Mouse (Mus musculus): Measurements from ENCODE around the gene Olfr859. TPM values are rescaled to one million over a fixed set of nuclear protein-coding genes. Genes with fewer than 3 reads are reported as not detected.
"Not testable (repeated sequence)": the region's sequence is repeated elsewhere in the genome, so short reads cannot be mapped to it uniquely, and the experiment has no call there.

The Olfr859 gene
- not detected in 2 replicates for polyA plus RNA-seq (2015; fragmentation: Nextera tagmentation; extraction: Ambion mirVana)

GRCm38 (mm10) chr9:19804606-19805005, at the start of gene Olfr859:
Gene Olfr859, plus strand, starts transcription at chr9:19804906.
- not testable (repeated sequence) for H3K9ac ChIP-seq (ENCODE audit: low read depth, low read length); H3K4me1 ChIP-seq (replicated peaks; ENCODE audit: insufficient read depth, low read length); DNase-seq (ENCODE audit: low spot score); H3K4me2 ChIP-seq (ENCODE audit: low read length); ATAC-seq (replicated peaks; ENCODE audit: low FRiP score, low read depth); H3K36me3 ChIP-seq (ENCODE audit: insufficient read depth, low read length); H3K27me3 ChIP-seq (ENCODE audit: insufficient read depth, low read length); H3K4me3 ChIP-seq (replicated peaks; ENCODE audit: low read depth, low read length); H3K9me3 ChIP-seq (replicated peaks; ENCODE audit: low read length); H3K27ac ChIP-seq
- WGBS, result 67% methylated on average over 1 of the region's 1 CpGs

- no peak for DNase-seq (ENCODE audit: low spot score)
- Histone ChIP-seq H3K36me3 (ENCODE audit: insufficient read depth, low read length) (no peaks in the 10 kb centered on the region), H3K27ac (no peak overlapping the region), H3K4me2 (ENCODE audit: low read length) (no peak overlapping the region), H3K4me1 (replicated peaks; ENCODE audit: insufficient read depth, low read length) (no peaks in the 10 kb centered on the region), H3K27me3 (ENCODE audit: insufficient read depth, low read length) (no peaks in the 10 kb centered on the region), H3K9ac (ENCODE audit: low read depth, low read length) (no peak overlapping the region), H3K4me3 (replicated peaks; ENCODE audit: low read depth, low read length) (no peak overlapping the region), H3K9me3 (replicated peaks; ENCODE audit: low read length) (no peaks in the 10 kb centered on the region)
- WGBS, result 85% methylated on average over 14 of the region's 14 CpGs
- no peak for TF ChIP-seq CTCF (IDR thresholded peaks at IDR 0.05; ENCODE audit: low read depth)
- ATAC-seq (replicated peaks; ENCODE audit: low FRiP score, low read depth), result no peak
Observed at GRCm38 (mm10) chr9:19769136-19769535, 35.6 kb upstream of the Olfr859 start.

DNA sequence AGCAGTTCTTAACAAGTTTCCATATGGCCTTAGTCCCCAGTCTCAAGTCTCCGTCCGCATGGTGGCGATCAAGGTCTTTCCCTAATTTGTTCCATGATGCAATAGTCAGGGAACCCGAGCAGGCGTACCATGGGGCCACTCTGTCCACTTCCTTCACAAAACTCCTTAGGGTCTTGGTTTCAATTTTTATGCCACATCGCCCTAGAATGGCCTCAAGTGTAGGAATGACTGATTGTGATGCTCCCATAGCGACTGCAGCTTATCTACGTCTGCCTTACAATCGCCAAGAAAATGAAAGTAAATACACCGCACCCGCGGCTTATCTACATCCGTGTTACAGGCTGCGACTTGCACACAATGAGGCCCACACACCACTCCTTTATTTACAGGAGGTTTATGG, 35.0 kb upstream of the Olfr859 start:
- Histone ChIP-seq H3K27ac (no peak overlapping the region), H3K4me3 (replicated peaks; ENCODE audit: low read depth, low read length) (no peak overlapping the region), H3K9me3 (replicated peaks; ENCODE audit: low read length) (no peaks in the 10 kb centered on the region), H3K27me3 (ENCODE audit: insufficient read depth, low read length) (no peaks in the 10 kb centered on the region), H3K9ac (ENCODE audit: low read depth, low read length) (no peak overlapping the region), H3K4me2 (ENCODE audit: low read length) (no peak overlapping the region), H3K36me3 (ENCODE audit: insufficient read depth, low read length) (no peaks in the 10 kb centered on the region), H3K4me1 (replicated peaks; ENCODE audit: insufficient read depth, low read length) (no peaks in the 10 kb centered on the region)
- no peak for DNase-seq (ENCODE audit: low spot score)
- ATAC-seq (replicated peaks; ENCODE audit: low FRiP score, low read depth), result no peak
- TF ChIP-seq CTCF (IDR thresholded peaks at IDR 0.05; ENCODE audit: low read depth), result no peak
- WGBS, result 92% methylated on average over 14 of the region's 14 CpGs

- H3K27me3 ChIP-seq (ENCODE audit: insufficient read depth, low read length), result no peaks in the 10 kb centered on the region
- DNase-seq (ENCODE audit: low spot score), result no peak
- ATAC-seq (replicated peaks; ENCODE audit: low FRiP score, low read depth), result no peak
- no peaks in the 10 kb centered on the region for H3K4me1 ChIP-seq (replicated peaks; ENCODE audit: insufficient read depth, low read length)
- no peak within 1 kb of the TSS for H3K4me3 ChIP-seq (replicated peaks; ENCODE audit: low read depth, low read length)
- no peak for TF ChIP-seq CTCF (IDR thresholded peaks at IDR 0.05; ENCODE audit: low read depth)
- no peaks in the 10 kb centered on the region; the same call in 1 of the 2 replicates for H3K9me3 ChIP-seq (replicated peaks; ENCODE audit: low read length)
- no peak within 1 kb of the TSS for H3K4me2 ChIP-seq (ENCODE audit: low read length)
- no peaks in the 10 kb centered on the region for H3K36me3 ChIP-seq (ENCODE audit: insufficient read depth, low read length)
- H3K27ac ChIP-seq, result no peak within 1 kb of the TSS
- H3K9ac ChIP-seq (ENCODE audit: low read depth, low read length), result no peak within 1 kb of the TSS
Observed at GRCm38 (mm10) chr9:19779983-19780382, 24.7 kb upstream of the Olfr859 start, which contains the start of gene Olfr58. Gene Olfr58, plus strand, starts transcription at chr9:19780283.

DNA sequence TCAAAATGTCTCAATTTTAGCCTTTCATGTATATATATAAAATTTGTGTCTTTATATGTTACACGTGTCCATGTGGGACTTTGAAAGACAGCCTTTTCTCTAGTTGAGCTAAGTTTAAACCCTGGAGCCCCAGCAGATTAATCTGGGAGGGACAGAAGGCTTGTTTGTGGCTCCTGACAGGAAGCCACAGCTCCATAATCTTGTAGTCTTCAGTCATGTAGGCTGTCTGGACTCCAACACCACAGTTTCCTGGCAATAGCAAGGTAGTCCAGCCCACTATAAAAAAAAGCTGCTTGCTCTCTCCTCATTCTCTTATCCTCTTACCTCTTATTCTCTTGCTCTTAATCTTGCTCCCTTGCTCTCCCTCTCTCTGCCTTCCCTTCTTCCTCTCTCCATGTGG, 1.7 kb upstream of the Olfr859 start:
- H3K4me3 ChIP-seq (replicated peaks; ENCODE audit: low read depth, low read length), result no peak overlapping the region
- no peak for ATAC-seq (replicated peaks; ENCODE audit: low FRiP score, low read depth)
- H3K9ac ChIP-seq (ENCODE audit: low read depth, low read length), result no peak overlapping the region

GRCm38 (mm10) chr9:19849647-19850046, 44.9 kb downstream of the Olfr859 start, which contains the start of gene Olfr860:
Gene Olfr860, minus strand, starts transcription at chr9:19849747.
- no peak within 1 kb of the TSS for H3K27ac ChIP-seq
- H3K36me3 ChIP-seq (ENCODE audit: insufficient read depth, low read length), result no peaks in the 10 kb centered on the region
- DNase-seq (ENCODE audit: low spot score), result no peak
- no peak within 1 kb of the TSS for H3K4me3 ChIP-seq (replicated peaks; ENCODE audit: low read depth, low read length)
- H3K27me3 ChIP-seq (ENCODE audit: insufficient read depth, low read length), result no peaks in the 10 kb centered on the region
- no peak for ATAC-seq (replicated peaks; ENCODE audit: low FRiP score, low read depth)
- no peaks in the 10 kb centered on the region for H3K4me1 ChIP-seq (replicated peaks; ENCODE audit: insufficient read depth, low read length)
- no peak within 1 kb of the TSS for H3K4me2 ChIP-seq (ENCODE audit: low read length)
- H3K9ac ChIP-seq (ENCODE audit: low read depth, low read length), result no peak within 1 kb of the TSS
- TF ChIP-seq CTCF (IDR thresholded peaks at IDR 0.05; ENCODE audit: low read depth), result no peak
- no peaks in the 10 kb centered on the region for H3K9me3 ChIP-seq (replicated peaks; ENCODE audit: low read length)
- 75% methylated on average over 1 of the region's 1 CpGs for WGBS

More for the DNA sequence above, 1.7 kb upstream of the Olfr859 start:
- Histone ChIP-seq H3K27ac (no peak overlapping the region), H3K4me1 (replicated peaks; ENCODE audit: insufficient read depth, low read length) (no peaks in the 10 kb centered on the region), H3K9me3 (replicated peaks; ENCODE audit: low read length) (no peaks in the 10 kb centered on the region), H3K4me2 (ENCODE audit: low read length) (no peak overlapping the region), H3K27me3 (ENCODE audit: insufficient read depth, low read length) (no peaks in the 10 kb centered on the region), H3K36me3 (ENCODE audit: insufficient read depth, low read length) (no peaks in the 10 kb centered on the region)
- WGBS, result 73% methylated on average over 1 of the region's 1 CpGs
- DNase-seq (ENCODE audit: low spot score), result no peak
- TF ChIP-seq CTCF (IDR thresholded peaks at IDR 0.05; ENCODE audit: low read depth), result no peak

Other genes starting within 250 kb of the Olfr859 start
- gene Olfr854, start 237.5 kb upstream of the Olfr859 start, polyA plus RNA-seq (2015; fragmentation: Nextera tagmentation; extraction: Ambion mirVana), result not detected in 2 replicates
- not detected in 2 replicates for gene Olfr855, start 222.3 kb upstream of the Olfr859 start, polyA plus RNA-seq (2015; fragmentation: Nextera tagmentation; extraction: Ambion mirVana)
- 23.8 and 26.1 TPM in 2 replicates for gene Zfp317, start 182.8 kb upstream of the Olfr859 start, polyA plus RNA-seq (2015; fragmentation: Nextera tagmentation; extraction: Ambion mirVana)
- not detected in 2 replicates for gene Olfr857, start 95.5 kb upstream of the Olfr859 start, polyA plus RNA-seq (2015; fragmentation: Nextera tagmentation; extraction: Ambion mirVana)
- not detected in 2 replicates for gene Olfr58, start 24.6 kb upstream of the Olfr859 start, polyA plus RNA-seq (2015; fragmentation: Nextera tagmentation; extraction: Ambion mirVana)
- not detected in 2 replicates for gene Olfr860, start 44.8 kb downstream of the Olfr859 start, polyA plus RNA-seq (2015; fragmentation: Nextera tagmentation; extraction: Ambion mirVana)
- not detected in 2 replicates for gene Olfr862, start 83.1 kb downstream of the Olfr859 start, polyA plus RNA-seq (2015; fragmentation: Nextera tagmentation; extraction: Ambion mirVana)
- gene Olfr77, start 112.0 kb downstream of the Olfr859 start, polyA plus RNA-seq (2015; fragmentation: Nextera tagmentation; extraction: Ambion mirVana), result 0.32 and 0.37 TPM in 2 replicates
- gene Olfr866, start 223.1 kb downstream of the Olfr859 start, polyA plus RNA-seq (2015; fragmentation: Nextera tagmentation; extraction: Ambion mirVana), result not detected in 2 replicates